Mouse (Mus musculus): ENCODE measurements around the gene Clec2e.
"Not testable (repeated sequence)": the region's sequence is repeated elsewhere in the genome, so short reads cannot be mapped to it uniquely, and the experiment has no call there.

Clec2e gene

DNA sequence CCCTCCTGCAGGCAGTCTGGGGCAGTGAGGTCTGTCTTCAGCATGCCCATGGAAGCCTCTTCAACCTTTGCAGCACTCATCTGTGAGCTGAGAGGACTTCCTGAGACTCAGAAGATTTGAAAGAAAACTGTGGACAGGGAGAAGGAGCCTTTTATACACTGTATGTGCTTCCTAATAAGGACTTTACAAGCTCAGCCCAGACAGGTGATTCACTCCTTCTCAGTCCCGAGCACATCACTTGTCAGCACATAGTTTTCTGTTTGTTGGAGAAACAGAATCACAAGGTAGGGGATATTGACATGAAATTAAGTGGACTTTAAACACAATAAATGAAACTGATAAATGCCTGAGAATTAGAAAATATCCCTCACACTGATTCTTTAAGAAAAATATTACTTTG, at the start of gene Clec2e:
Gene Clec2e (minus strand): TSS at position 120 of the 400 bp plus-strand sequence.
- DNase-seq (ENCODE audit: low spot score in 2 of 2) = not testable (repeated sequence)

DNA sequence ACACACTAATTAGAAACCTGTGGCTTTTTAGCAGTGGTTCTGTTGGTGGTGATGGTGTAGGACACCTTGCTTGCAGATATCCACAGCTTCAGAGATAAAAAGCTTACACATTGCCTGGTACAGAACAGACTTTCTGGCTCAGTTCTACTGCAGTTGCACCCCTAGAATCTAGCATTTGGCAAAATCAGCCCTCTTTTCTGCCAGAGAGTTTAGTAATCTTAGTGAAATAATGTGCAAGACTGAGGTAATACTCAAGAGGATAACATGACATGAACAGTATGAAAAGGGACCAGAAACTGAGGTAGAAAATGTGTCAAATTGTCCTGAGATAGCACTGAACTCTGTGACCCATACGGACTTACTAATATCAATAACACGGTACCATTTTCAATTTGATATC, 46.1 kb upstream of the Clec2e start:
- no peak for DNase-seq (ENCODE audit: low spot score in 2 of 2)

DNA sequence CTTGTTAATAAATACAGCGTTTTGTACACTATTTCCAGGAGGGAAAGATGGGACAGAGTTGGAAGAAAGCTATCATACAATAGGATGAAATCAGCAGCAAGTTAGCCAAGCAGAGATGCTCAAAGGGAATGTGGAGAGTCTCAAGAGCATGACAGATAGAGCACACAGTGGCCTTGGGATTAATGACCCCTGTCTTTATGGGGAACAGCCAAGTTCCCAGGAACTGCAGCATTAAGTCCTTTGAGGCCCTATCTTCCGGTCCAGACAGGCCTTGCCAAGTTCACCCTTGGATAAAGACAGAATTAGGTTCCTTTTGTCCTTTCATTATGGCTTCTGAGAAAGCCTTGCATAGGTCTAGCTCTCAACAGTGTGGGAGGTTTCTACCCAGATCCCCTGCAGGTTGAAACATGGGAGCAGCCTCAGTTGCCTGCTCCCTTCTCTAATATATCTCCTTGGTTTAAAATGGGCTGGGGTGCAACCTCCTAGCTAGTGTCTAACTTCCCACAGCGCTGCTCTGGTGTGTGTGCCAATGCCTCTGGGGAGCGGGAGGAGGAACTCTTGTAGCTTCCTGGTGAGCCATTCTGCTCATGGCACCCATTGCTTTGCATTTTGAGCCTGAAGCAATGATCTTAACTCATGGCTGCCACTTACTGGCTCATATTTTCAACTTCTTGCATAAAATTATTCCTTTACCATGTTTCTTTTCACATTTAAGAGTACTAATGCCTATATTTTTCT, 32.1 kb upstream of the Clec2e start:
- no peak for DNase-seq (ENCODE audit: low spot score in 2 of 2)

DNA sequence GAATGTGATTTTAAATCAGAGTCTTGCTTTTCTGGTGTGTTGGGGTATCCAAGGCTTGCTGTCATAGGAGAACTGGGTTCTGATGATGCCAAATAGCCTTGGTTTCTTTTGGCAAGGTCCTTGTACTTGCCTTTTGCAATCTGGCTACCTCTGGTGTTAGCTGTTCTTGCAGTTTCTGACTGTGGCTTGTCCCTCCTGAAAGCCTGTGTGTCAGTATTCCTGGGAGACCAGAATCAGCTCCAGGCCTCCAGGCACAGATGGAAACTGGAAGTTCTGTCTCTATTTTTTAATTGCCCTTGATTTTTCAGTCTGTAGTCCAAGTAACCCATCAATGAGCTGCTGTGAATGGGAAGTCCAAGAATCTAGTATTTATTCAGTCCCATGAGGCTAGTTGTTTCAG, 26.1 kb upstream of the Clec2e start:
- DNase-seq (ENCODE audit: low spot score in 2 of 2) = no peak

DNA sequence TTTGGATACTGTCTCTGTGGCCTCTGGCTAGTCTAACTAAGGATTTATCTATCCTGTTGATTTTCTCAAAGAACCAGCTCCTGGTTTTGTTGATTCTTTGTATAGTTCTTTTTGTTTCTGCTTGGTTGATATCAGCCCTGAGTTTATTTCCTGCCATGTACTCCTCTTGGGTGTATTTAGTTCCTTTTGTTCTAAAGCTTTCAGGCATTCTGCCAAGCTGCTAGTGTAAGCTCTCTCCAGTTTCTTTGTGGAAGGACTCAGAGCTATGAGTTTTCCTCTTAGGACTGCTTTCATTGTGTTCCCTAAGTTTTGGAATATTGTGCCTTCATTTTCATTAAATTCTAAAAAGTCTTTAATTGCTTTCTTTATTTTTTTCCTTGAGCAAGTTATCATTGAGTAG, 23.8 kb upstream of the Clec2e start:
- DNase-seq (ENCODE audit: low spot score in 2 of 2) = not testable (repeated sequence)

DNA sequence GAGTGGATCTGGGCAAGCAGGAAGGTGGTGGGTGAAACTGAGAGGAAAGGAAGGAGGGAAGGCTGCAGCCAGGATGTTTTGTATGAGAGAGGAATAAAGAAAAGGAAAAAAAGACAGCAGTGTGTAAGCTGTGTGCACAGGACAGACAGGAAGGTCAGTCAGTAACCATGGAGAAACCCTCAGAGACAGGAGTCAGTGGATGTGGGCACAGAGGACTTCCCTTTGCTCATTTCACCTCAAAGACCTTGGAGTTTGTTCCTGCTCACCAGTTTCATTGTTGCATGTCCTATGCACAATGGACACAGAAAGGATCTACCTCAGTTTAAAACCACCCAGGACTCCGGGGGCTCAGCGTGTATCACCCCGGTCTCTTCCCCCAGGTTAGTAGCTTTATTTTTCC, 15.5 kb upstream of the Clec2e start:
- no peak for DNase-seq (ENCODE audit: low spot score in 2 of 2)

DNA sequence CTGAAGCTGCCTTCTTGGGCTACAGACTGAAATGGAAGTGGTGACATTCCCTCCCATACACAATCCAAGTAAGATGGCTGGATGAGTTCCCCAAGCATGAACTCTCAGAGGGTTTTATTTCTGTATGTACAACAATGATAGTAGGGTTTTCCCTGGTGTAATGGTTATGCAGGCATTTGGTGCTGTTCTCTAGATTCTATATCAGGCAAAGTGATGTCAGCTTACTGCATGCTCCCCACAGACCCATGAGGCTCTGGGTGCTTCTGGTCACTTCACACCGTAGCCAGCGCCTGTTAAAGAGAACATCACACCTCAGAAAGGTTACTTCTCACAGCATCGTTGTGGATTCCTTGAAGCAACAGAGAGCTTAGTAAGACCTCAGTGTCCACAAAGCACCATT, 13.5 kb upstream of the Clec2e start:
- DNase-seq (ENCODE audit: low spot score in 2 of 2) = not testable (repeated sequence)

DNA sequence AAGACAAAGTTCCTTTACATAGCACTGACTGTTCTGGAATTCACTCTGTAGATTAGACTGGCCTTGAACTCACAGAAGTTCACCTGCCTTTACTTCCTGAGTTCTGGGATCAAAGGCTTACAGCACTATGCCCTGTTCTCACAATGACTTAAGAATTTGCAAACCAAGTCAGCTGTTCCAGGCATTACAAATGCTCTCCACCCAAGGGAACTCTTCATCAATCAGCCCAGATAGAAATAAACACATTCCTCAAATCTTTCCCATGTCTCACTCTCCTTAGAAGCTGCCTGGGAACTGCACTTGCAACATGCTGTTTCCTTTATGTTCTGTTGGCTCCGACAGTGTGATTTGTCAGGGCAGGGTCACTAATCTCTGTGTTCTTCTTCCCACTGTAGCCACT, 13.1 kb upstream of the Clec2e start:
- no peak for DNase-seq (ENCODE audit: low spot score in 2 of 2)

DNA sequence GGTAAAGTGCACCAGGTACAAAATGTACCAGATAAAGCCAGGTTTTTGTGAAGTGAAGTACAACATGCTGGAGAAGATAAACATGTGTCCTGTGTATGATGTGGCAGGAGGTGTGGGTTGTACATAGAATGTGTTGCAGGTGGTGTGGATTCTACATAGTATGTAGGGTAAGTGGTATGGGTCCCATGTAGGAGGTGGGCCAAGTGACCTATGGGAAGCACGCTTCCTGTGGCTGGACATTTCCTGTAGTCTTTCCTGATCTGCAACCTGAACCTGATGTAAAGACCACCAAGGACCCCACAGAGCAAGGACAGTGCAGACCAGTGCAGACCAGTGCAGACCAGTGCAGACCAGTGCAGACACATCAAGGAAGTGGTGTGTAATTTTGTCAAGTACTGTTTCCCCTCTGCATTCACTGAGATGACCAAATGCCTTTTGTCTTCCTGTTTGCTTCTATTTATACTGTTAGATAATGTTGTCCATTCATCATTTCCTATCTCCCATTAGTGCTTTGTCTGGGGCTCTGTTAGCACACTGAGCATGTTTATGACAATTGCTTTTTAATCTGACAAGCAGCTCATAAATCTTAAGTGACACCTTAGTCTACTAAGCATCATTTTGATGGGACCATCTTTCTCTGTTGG, 12.4 kb upstream of the Clec2e start:
- DNase-seq (ENCODE audit: low spot score in 2 of 2) = no peak

DNA sequence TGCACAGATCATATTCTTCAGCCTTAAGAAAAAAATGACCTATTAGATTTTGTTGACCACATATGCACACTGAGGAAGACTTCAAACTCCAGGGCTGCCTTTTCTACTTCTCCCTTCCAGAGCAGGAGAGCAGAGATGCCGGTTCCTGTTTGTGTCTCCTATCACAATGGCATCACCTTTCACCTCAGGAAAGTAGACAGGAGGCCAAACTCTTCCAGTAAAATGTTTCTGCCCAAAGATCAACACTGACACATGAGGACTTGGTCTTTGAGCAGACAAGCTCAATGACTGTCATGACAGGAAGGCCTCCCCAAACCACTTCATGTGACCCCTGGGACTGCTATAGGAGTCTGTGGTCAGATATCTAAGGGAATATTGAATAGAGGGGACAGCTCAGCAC, 11.8 kb upstream of the Clec2e start:
- peak in 1 of 2 experiments; percentile 35 for DNase-seq (ENCODE audit: low spot score in 2 of 2)

DNA sequence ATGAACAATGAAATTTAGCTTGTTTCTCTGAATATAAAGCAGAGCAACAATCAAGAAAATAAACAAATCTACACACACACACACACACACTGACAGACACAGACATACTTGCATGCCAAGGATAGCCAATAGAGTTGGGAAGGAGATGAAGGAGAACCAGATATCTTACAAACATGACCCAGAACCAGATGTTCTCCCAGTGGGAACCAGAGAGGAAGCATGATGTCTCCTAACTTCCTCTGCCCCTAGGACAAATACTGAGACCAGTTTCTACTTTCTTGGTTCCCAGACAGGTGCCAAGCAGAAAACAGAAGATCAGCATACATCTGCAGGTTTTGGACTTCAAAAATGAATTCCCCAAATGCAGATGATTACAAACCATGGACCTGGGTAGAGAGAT, 7.2 kb upstream of the Clec2e start:
- DNase-seq (ENCODE audit: low spot score in 2 of 2) = no peak

DNA sequence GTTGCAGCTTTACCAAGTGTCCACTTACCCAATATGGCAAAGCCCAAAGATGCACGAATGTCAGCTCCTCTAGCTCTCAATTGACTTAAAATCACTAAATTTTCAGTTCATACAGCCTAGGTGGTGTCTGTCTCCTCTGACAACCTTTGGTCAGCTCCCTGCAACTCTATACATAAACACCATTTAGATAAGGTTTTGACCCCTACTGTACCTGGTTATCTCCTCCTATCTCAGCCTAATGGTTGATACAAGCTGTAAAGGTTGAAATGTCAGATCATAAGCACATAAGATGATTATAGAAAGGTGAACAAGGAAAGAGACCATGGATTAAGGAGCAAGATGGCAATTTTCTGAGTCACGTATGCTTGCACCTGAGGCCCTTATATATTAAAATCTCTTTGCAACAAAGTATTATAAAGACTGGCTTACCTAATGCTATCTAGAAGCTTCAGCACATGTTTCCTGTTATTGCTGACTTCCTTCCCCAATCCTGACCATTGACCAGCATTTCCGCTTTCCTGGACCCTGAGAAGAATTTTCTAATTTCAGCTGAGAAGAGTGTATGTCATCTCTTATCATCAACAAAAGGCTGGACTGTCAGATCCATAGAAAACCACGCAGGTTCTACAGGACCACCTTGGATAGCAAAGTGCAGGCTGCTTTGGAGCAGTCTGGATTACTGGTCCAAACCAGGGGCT, 2.3 kb upstream of the Clec2e start:
- no peak for DNase-seq (ENCODE audit: low spot score in 2 of 2)

DNA sequence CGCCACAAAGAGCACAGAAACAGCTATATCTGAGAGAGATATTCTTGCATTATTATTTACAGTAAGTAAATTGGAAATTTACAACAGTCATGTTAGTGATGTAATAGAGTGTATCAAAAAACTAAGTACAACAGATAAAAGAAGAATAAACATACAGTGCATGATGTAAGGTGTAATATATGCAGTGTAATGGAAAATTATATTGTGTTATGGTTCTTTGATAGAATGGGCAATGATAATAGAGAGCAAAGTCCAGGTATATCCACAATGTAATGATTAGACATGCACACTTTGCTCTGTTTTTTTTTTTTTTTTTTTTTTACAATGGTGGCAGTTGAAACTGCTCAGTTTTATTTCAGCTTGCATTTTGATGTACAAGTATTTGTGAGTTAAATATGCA, 891 bp upstream of the Clec2e start:
- DNase-seq (ENCODE audit: low spot score in 2 of 2) = no peak

DNA sequence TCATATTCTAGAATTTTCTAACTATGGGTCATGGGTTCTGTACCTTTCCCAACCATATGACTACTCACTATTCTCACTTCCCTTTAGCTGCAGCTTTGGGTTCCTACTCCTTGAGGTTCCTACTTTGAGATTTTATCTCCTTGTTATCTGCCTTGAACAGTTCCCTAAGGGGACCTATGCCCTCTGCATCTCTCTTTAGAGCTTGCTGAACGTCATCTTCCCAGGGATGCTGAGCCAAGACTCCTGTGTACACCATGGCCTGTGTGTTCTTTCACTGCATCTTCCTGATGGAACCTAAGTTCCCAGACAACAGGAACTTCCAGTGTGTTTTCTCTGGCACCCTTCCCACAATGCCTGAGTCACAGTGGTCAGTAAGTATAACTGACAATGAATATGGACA, 2.8 kb downstream of the Clec2e start:
- no peak for DNase-seq (ENCODE audit: low spot score in 2 of 2)

DNA sequence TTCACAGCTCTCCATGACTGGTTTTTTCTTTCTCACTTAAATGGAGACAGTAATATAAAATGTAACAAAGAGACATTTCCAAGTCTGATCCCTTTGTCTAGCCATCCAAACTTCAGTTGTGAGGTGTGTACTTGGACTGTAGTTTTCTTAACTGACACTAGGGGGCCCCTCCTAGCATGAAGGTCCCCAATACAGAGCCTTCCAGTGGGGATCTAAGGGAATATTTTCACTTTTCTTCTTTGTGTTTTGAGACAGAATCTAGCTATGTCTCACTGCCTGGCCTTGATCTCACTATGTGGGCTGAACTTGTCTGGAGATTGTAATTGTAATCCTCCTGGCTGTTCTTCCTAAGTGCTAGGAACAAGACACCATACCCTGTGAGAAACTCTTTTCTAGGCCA, 5.5 kb downstream of the Clec2e start:
- no peak for DNase-seq (ENCODE audit: low spot score in 2 of 2)

DNA sequence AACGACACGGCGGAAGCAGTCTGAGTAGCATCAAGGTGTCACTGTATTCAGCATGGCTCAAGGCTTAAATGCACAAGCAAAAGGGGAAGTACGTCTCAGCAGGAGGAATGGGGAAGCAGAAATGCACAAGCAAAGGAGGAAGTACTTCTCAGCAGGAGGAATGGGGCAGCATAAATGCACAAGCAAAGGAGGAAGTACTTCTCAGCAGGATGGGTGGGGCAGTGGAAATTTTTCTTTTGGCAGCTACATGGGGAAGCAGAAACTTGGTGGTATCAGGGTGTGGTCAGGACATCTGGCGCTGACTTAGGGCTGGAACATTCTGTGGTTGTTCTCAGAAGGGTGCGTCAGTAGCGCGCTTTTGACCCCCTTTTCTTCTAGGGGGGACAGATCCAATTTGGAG, 12.1 kb downstream of the Clec2e start:
- DNase-seq (ENCODE audit: low spot score in 2 of 2) = not testable (repeated sequence)

DNA sequence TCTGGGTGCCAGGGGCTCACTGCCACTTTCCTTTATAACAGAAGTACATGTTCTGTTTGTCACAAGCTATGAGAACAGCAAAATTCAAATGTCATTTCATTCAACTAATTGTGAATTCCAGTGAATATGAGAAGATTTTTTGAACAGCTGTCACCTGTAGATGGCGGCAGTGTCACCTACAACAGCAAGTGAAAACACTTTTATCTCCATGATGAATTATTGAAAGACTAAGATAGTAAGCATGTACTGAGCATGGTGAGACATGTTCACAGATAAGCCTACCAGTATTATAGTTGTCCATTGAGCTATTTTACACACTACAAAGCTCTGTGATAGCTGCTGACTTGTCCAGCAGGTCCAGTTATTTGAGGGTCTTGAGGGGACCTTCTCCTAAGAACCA, 12.6 kb downstream of the Clec2e start:
- DNase-seq (ENCODE audit: low spot score in 2 of 2) = peak in 1 of 2 experiments; percentile 16

DNA sequence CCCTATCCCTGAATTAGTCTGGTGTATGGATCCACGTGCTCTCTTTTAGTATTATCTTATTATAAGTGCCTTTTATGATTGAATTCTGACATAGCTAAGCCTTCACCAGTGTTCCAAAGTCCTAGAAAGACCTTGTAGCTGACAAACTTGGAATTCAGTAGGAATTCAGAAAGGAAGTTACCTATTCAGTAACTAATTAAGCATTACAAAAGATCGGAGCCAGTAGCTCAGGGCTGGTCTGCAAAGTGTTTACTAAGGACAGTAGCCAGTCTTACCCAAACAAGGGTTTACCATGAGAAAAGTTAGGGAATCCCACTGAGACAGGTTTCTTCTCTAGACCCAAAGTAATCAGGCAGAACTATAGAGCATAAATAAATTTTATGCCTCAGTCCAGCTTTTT, 14.7 kb downstream of the Clec2e start:
- DNase-seq (ENCODE audit: low spot score in 2 of 2) = not testable (repeated sequence)

DNA sequence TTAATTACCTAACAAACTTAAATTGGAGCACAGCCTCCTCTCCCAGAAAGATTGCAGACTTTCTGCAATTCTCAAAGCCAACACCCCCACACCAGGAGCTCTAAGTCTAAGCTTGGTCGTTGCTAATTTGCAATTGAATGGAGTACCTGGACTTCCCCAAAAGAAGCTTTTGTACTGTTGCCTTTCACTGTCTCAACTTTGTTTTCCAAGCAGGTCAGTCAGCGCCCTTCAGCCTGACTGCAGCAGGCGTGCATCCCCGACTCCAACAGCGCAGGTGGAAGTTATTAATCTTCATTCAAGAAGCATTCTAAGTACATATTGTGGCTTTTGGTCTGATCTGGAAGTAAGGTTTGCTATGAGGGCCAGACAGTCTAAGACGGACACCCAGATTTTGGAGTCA, 15.6 kb downstream of the Clec2e start:
- no peak for DNase-seq (ENCODE audit: low spot score in 2 of 2)

DNA sequence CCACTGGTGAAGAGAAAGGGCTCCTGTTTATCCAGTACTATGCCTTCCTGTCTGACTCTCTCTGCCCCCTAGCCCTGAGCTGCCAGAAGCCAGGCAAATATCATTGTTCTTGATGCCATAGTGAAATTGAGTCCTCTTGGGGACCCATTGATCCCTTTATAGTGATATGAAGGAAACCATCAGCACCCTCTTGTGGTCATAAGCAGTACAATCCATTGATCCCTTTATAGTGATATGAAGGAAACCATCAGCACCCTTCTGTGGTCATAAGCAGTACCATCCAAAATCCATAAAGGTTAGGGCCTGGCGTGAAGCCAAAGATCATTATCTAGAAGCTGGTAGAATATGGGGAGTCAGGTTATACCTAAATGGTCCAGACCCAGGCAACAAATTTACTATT, 33.7 kb downstream of the Clec2e start:
- DNase-seq (ENCODE audit: low spot score in 2 of 2) = peak; percentile 36 to 51

DNA sequence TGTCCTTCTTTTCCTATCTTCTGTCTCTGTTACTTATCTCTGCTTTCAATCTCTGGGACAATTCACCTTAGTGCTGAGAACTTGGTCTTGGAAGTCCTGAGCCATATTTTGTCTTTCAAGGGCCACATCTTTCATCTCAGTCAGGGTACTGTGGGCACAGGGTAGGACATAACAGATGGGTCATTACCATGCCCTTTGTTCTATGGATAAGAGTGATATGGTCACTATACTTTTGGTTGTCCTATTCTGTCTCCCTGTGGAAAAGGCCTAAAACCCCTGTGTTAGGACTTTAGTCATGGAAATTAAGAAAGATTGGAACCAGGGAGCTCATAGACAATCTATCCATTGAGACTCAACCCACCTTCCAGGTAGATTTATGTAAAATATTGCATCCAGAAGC, 34.2 kb downstream of the Clec2e start:
- no peak for DNase-seq (ENCODE audit: low spot score in 2 of 2)

DNA sequence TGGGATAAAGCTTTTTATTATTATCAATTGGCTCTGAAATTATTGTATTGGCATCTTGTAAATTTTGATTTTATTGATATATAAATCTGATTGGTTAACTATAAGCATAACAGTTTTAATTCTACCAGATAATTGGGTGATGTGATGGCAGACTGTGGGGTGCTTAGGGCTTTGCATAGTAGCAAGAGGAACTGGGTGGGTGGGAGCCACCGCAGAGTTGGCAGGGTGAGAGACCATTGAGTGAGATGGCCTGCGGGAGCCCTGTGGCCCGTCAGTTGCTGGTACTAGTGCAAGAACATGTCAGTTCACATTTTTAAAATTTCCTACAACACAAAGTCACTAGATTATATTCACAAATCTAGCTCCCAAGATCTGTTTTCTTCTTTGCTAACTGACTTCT, 34.9 kb downstream of the Clec2e start:
- DNase-seq (ENCODE audit: low spot score in 2 of 2) = no peak

DNA sequence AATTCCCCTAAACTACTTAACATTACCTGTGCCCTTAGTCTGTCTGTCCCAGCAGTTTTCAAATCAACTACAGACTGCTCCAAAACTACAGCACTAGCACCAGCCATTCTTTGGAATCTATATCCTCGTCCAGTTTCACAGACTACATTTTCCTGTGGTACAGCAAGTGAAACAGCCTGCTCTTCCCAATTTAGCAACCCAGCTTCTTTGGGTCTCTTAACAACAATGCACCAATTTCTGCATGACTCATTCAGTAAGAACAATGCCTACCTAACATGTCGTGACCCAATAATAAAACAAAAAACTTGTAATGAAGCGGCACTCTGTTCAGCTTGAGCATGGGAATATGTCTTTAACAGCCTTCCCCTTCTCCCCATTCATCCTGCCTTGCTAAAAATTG, 35.3 kb downstream of the Clec2e start:
- no peak for DNase-seq (ENCODE audit: low spot score in 2 of 2)
